Mouse (Mus musculus): ENCODE measurements at regions not wholly inside any gene's neighbourhood (a gene's known extent, or its start where the extent isn't known, plus 50 kb on each side); places are given as distances from the start of the nearest gene placed in this dataset.

- H3K4me1 ChIP-seq (ENCODE audit: control insufficient read depth, insufficient read depth, low read length) = no peaks in the 10 kb centered on the region
- WGBS = 74% methylated on average over 6 of the region's 6 CpGs
- no peak for DNase-seq
- H3K4me3 ChIP-seq (replicated peaks; ENCODE audit: extremely low read depth, low read depth, low read length) = no peak overlapping the region
- TF ChIP-seq POLR2A (IDR thresholded peaks at IDR 0.05; ENCODE audit: borderline replicate concordance, extremely low read depth, low read depth, low read length) = no peak
- no peak for TF ChIP-seq CTCF (IDR thresholded peaks at IDR 0.05; ENCODE audit: insufficient read depth, low read length)
Measured at GRCm38 (mm10) chr8:88914657-88915056, 129.3 kb downstream of the Sall1 start.

DNA sequence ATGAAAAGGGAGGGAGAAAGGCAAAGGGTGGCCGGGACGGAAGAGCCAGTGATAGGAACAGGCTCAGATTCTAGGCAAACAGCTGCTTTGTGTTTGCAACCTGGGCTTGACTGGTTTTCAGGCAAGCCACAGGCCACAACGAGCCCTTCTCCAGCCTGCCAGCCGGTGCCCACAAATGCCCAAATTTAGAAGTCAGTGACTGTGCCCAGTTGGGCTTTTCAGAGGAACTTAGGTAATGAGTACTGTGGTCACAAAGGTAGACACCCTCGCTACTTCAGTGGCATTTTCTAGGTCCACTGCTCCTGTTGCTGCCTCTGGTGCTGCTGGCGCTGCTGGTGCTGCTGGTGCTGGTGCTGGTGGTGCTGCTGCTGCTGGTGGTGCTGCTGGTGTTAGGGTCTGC, 129.8 kb downstream of the Sall1 start:
- TF ChIP-seq POLR2A (IDR thresholded peaks at IDR 0.05; ENCODE audit: borderline replicate concordance, extremely low read depth, low read depth, low read length) = no peak
- no peak for TF ChIP-seq CTCF (IDR thresholded peaks at IDR 0.05; ENCODE audit: insufficient read depth, low read length)
- no peak for DNase-seq
- H3K4me3 ChIP-seq (replicated peaks; ENCODE audit: extremely low read depth, low read depth, low read length) = no peak overlapping the region
- WGBS = 49% methylated on average over 6 of the region's 6 CpGs
- H3K4me1 ChIP-seq (ENCODE audit: control insufficient read depth, insufficient read depth, low read length) = no peaks in the 10 kb centered on the region

DNA sequence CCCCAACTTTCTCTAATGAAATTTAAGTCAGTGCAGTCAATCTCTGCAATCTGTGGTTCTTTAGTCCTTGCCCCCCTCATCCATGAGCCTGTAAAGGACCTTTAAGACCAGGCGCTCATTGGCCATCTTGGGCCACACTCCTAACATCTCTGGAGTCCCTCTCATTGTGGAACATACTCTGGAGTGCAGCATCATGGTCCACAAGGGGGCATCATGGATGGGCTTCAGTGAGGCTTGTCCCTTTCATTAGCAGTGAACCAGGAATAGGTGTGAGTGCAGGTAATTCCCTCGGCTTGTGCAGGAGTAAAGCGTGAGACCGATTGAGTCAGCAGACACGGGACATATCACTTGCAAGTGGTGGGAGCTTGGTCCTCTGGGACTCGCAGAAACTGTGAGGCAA, 137.7 kb downstream of the Sall1 start:
- no peaks in the 10 kb centered on the region for H3K4me1 ChIP-seq (ENCODE audit: control insufficient read depth, insufficient read depth, low read length)
- TF ChIP-seq POLR2A (IDR thresholded peaks at IDR 0.05; ENCODE audit: borderline replicate concordance, extremely low read depth, low read depth, low read length) (no peak), CTCF (IDR thresholded peaks at IDR 0.05; ENCODE audit: insufficient read depth, low read length) (no peak)
- DNase-seq = no peak
- no peak overlapping the region for H3K4me3 ChIP-seq (replicated peaks; ENCODE audit: extremely low read depth, low read depth, low read length)
- 81% methylated on average over 6 of the region's 6 CpGs for WGBS

DNA sequence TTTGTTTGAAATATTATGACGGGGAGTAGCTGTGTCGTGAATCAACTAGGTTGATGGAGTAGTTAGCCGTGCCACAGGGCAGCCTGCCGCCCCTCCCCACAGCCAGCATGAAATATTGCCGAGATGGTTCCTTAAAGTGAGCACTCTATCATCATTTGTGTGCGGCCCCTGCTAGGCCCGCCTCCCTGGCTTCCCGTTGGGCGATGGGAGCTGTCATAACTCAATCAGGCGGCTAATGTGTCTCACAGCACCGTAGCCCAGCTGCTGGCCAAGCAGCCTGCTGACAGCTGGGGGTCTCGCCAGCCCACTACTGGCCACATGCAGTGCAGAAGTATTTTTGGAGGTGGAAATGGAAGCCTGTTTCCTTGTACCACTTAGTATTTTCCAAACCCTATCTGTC, 140.9 kb downstream of the Sall1 start:
- TF ChIP-seq POLR2A (IDR thresholded peaks at IDR 0.05; ENCODE audit: borderline replicate concordance, extremely low read depth, low read depth, low read length) (no peak), CTCF (IDR thresholded peaks at IDR 0.05; ENCODE audit: insufficient read depth, low read length) (no peak)
- no peaks in the 10 kb centered on the region for H3K4me1 ChIP-seq (ENCODE audit: control insufficient read depth, insufficient read depth, low read length)
- 44% methylated on average over 12 of the region's 12 CpGs for WGBS
- no peak overlapping the region for H3K4me3 ChIP-seq (replicated peaks; ENCODE audit: extremely low read depth, low read depth, low read length)
- DNase-seq = no peak

DNA sequence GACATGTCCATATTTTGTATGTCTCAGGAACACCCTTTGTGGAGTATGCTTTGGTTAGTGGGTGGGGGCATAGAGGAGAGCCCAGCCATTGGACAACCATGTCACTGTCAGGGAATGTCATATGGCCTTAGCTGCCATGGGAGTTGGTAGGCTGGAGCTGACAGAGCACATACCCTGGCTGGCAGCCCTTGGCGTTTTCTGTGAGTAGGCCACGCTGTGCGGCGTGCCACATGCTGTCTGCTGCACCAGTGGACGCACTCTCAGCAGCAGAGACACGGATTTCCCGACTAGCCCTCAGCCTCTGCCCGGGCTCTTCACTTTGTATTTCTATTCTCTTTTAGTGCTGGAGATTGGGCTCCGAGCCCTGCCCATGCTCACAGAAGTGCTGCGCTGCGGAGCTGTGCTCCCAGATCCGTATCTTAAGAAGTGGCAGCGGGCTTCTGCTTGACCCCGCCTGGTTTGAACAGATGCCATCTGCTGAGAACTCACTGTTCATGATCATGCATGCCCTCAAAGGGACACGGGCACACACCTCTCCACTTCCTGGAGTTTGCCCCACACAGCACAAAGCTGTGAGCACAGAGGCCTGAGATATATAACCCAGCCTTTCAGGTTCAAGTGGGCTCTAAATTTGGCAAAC, 160.1 kb downstream of the Sall1 start:
- WGBS = 78% methylated on average over 15 of the region's 15 CpGs
- H3K4me3 ChIP-seq (replicated peaks; ENCODE audit: extremely low read depth, low read depth, low read length) = no peak overlapping the region
- TF ChIP-seq POLR2A (IDR thresholded peaks at IDR 0.05; ENCODE audit: borderline replicate concordance, extremely low read depth, low read depth, low read length) (no peak), CTCF (IDR thresholded peaks at IDR 0.05; ENCODE audit: insufficient read depth, low read length) (no peak)
- H3K4me1 ChIP-seq (ENCODE audit: control insufficient read depth, insufficient read depth, low read length) = no peaks in the 10 kb centered on the region
- no peak for DNase-seq

GRCm38 (mm10) chr8:88879857-88880256, 164.1 kb downstream of the Sall1 start:
- no peak for DNase-seq
- TF ChIP-seq CTCF (IDR thresholded peaks at IDR 0.05; ENCODE audit: insufficient read depth, low read length) = no peak
- no peak for TF ChIP-seq POLR2A (IDR thresholded peaks at IDR 0.05; ENCODE audit: borderline replicate concordance, extremely low read depth, low read depth, low read length)
- Histone ChIP-seq H3K4me3 (replicated peaks; ENCODE audit: extremely low read depth, low read depth, low read length) (no peak overlapping the region), H3K4me1 (ENCODE audit: control insufficient read depth, insufficient read depth, low read length) (no peaks in the 10 kb centered on the region)
- 52% methylated on average over 7 of the region's 7 CpGs for WGBS

- no peak for DNase-seq
- Histone ChIP-seq H3K4me1 (ENCODE audit: control insufficient read depth, insufficient read depth, low read length) (no peaks in the 10 kb centered on the region), H3K4me3 (replicated peaks; ENCODE audit: extremely low read depth, low read depth, low read length) (no peak overlapping the region)
- WGBS = 61% methylated on average over 10 of the region's 10 CpGs
- TF ChIP-seq POLR2A (IDR thresholded peaks at IDR 0.05; ENCODE audit: borderline replicate concordance, extremely low read depth, low read depth, low read length) = no peak
- no peak for TF ChIP-seq CTCF (IDR thresholded peaks at IDR 0.05; ENCODE audit: insufficient read depth, low read length)
Measured at GRCm38 (mm10) chr8:88877921-88878320, 166.0 kb downstream of the Sall1 start.

GRCm38 (mm10) chr8:88862846-88863455, 166.1 kb downstream of the Cyld start:
- TF ChIP-seq POLR2A (IDR thresholded peaks at IDR 0.05; ENCODE audit: borderline replicate concordance, extremely low read depth, low read depth, low read length) (no peak), CTCF (IDR thresholded peaks at IDR 0.05; ENCODE audit: insufficient read depth, low read length) (no peak)
- WGBS = 77% methylated on average over 10 of the region's 10 CpGs
- no peak for DNase-seq
- Histone ChIP-seq H3K4me1 (ENCODE audit: control insufficient read depth, insufficient read depth, low read length) (no peaks in the 10 kb centered on the region), H3K4me3 (replicated peaks; ENCODE audit: extremely low read depth, low read depth, low read length) (no peak overlapping the region)

GRCm38 (mm10) chr8:88857216-88857615, 160.4 kb downstream of the Cyld start:
- 75% methylated on average over 2 of the region's 2 CpGs for WGBS
- H3K4me3 ChIP-seq (replicated peaks; ENCODE audit: extremely low read depth, low read depth, low read length) = no peak overlapping the region
- TF ChIP-seq CTCF (IDR thresholded peaks at IDR 0.05; ENCODE audit: insufficient read depth, low read length) (no peak), POLR2A (IDR thresholded peaks at IDR 0.05; ENCODE audit: borderline replicate concordance, extremely low read depth, low read depth, low read length) (no peak)
- H3K4me1 ChIP-seq (ENCODE audit: control insufficient read depth, insufficient read depth, low read length) = no peaks in the 10 kb centered on the region
- DNase-seq = no peak

DNA sequence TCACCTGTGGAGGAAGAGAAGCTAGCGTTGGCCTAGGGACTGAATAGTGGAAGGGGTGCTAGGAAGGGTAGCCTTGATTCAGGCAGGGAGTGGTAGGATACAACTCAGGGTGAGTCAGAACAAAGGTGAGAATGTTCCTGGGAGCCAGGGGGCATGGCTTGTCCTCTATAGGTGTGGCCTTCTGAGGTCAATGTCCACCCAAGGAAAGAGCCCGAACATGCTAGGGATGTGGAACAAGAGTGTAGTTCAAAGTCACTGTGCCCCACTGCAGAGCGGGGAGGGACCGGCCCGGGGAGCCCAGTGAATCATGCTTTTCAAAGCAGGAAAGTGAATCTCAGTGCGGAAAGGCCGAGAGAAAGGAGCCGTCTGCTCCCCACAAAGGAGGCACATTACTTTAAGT, 156.4 kb downstream of the Cyld start:
- WGBS = 92% methylated on average over 8 of the region's 8 CpGs
- TF ChIP-seq POLR2A (IDR thresholded peaks at IDR 0.05; ENCODE audit: borderline replicate concordance, extremely low read depth, low read depth, low read length) (no peak), CTCF (IDR thresholded peaks at IDR 0.05; ENCODE audit: insufficient read depth, low read length) (no peak)
- no peak overlapping the region for H3K4me3 ChIP-seq (replicated peaks; ENCODE audit: extremely low read depth, low read depth, low read length)
- no peaks in the 10 kb centered on the region for H3K4me1 ChIP-seq (ENCODE audit: control insufficient read depth, insufficient read depth, low read length)
- no peak for DNase-seq

All from lung, adult 2 months (tissue).